12 mouse cellular contexts compared by ENCODE assay signal in genomic region chr16:72444428-72445135, GRCm38 (mm10).
DNase-seq lines count a peak whose midpoint lies in the region; ATAC-seq lines count a peak whose summit lies in the region.
"Had no signal": no experiment of that assay in that cellular context is flagged by ENCODE, and none has a peak within 500 bp of the region (broad histone marks: within the 10 kb centered on the region; RNA-seq: fewer than 3 reads in every experiment).

No protein-coding gene starts in this region.

- no peaks in the 10 kb centered on the region for H3K9me3 ChIP-seq in heart, embryonic 13.5 days
- no peaks in the 10 kb centered on the region for H3K9me3 ChIP-seq in lung, embryonic 16.5 days (ENCODE audit: control insufficient read depth, low read length)
- no peaks in the 10 kb centered on the region for H3K9me3 ChIP-seq in limb, embryonic 15.5 days
- H3K9me3 ChIP-seq in stomach, embryonic 16.5 days (replicated peaks; ENCODE audit: control insufficient read depth, low read length) = no peaks in the 10 kb centered on the region

- no peaks in the 10 kb centered on the region for H3K4me1 ChIP-seq in heart, embryonic 13.5 days
- no peaks in the 10 kb centered on the region; the same call in 1 of the 2 replicates for H3K4me1 ChIP-seq in lung, embryonic 16.5 days (replicated peaks; ENCODE audit: control insufficient read depth, insufficient read depth, low read length)
- no peaks in the 10 kb centered on the region; the same call in 1 of the 2 replicates for H3K4me1 ChIP-seq in limb, embryonic 15.5 days
- no peaks in the 10 kb centered on the region for H3K4me1 ChIP-seq in stomach, embryonic 16.5 days (ENCODE audit: control insufficient read depth, insufficient read depth, low read length)

- DNase-seq in heart, adult 11 months = no peak
- no peak for DNase-seq in lung, postnatal 25 days (ENCODE audit: low spot score)
- no peak for DNase-seq in spleen, postnatal 36 days (ENCODE audit: low spot score in 2 of 2)
- no peak for DNase-seq in left cerebral cortex, postnatal 36 days (ENCODE audit: low spot score in 2 of 2)
- DNase-seq: heart, postnatal 4 days; kidney, postnatal 36 days had no signal

- no peak overlapping the region for H3K27ac ChIP-seq in heart, embryonic 13.5 days (replicated peaks)
- peak overlapping the region; percentile 82 for H3K27ac ChIP-seq in lung, embryonic 16.5 days (ENCODE audit: low read length)
- no peak overlapping the region for H3K27ac ChIP-seq in limb, embryonic 15.5 days
- H3K27ac ChIP-seq in stomach, embryonic 16.5 days (ENCODE audit: low read length) = no peak overlapping the region

- intact Hi-C loops in left cerebral cortex, postnatal 36 days (cut with DNase I) = no loop called here

- no peak for ATAC-seq in heart, embryonic 13.5 days (ENCODE audit: extremely low read depth, insufficient number of reproducible peaks, low FRiP score, low TSS enrichment)
- ATAC-seq in lung, embryonic 16.5 days (ENCODE audit: low read depth) = peak; percentile 89
- no peak for ATAC-seq in limb, embryonic 15.5 days (ENCODE audit: insufficient number of reproducible peaks, low FRiP score, low TSS enrichment, low read depth)
- ATAC-seq in stomach, embryonic 16.5 days (ENCODE audit: insufficient read depth, low FRiP score) = no peak

- H3K36me3 ChIP-seq in heart, embryonic 13.5 days = no peaks in the 10 kb centered on the region
- H3K36me3 ChIP-seq in lung, embryonic 16.5 days (ENCODE audit: control insufficient read depth, insufficient read depth, low read length) = no peaks in the 10 kb centered on the region
- H3K36me3 ChIP-seq in limb, embryonic 15.5 days = no peaks in the 10 kb centered on the region
- no peaks in the 10 kb centered on the region for H3K36me3 ChIP-seq in stomach, embryonic 16.5 days (ENCODE audit: control insufficient read depth, insufficient read depth, low read length)
- H3K36me3 ChIP-seq: G1E had no signal

- H3K4me2 ChIP-seq in heart, embryonic 13.5 days = 0 out of 2 replicates have a peak overlapping the region, but pooled peaks have one; percentile 11
- H3K4me2 ChIP-seq in lung, embryonic 16.5 days (ENCODE audit: low read depth, low read length) = peak overlapping the region; percentile 45
- peak overlapping the region; percentile 19; the same call in 1 of the 2 replicates for H3K4me2 ChIP-seq in limb, embryonic 15.5 days
- H3K4me2 ChIP-seq in stomach, embryonic 16.5 days (ENCODE audit: low read depth, low read length) = peak overlapping the region; percentile 33

- no peaks in the 10 kb centered on the region for H3K27me3 ChIP-seq in heart, embryonic 13.5 days (replicated peaks)
- H3K27me3 ChIP-seq in lung, embryonic 16.5 days (ENCODE audit: control insufficient read depth, insufficient read depth, low read depth, low read length) = no peaks in the 10 kb centered on the region
- H3K27me3 ChIP-seq in limb, embryonic 15.5 days = no peaks in the 10 kb centered on the region
- no peaks in the 10 kb centered on the region for H3K27me3 ChIP-seq in stomach, embryonic 16.5 days (ENCODE audit: control insufficient read depth, insufficient read depth, low read length)

- 74% methylated on average over 18 of the region's 18 CpGs for whole genome bisulfite sequencing in heart, embryonic 13.5 days
- 35% methylated on average over 18 of the region's 18 CpGs for WGBS in lung, embryonic 16.5 days
- WGBS in limb, embryonic 15.5 days = 52% methylated on average over 18 of the region's 18 CpGs
- 50% methylated on average over 18 of the region's 18 CpGs for WGBS in stomach, embryonic 16.5 days

- H3K4me3 ChIP-seq in heart, embryonic 13.5 days = no peak overlapping the region
- peak overlapping the region; percentile 31 for H3K4me3 ChIP-seq in lung, embryonic 16.5 days (ENCODE audit: low read length)
- no peak overlapping the region for H3K4me3 ChIP-seq in limb, embryonic 15.5 days
- H3K4me3 ChIP-seq in stomach, embryonic 16.5 days (replicated peaks; ENCODE audit: low read length) = peak overlapping the region; percentile 18
- H3K4me3 ChIP-seq: myocyte had no signal

- H3K9ac ChIP-seq in heart, embryonic 13.5 days = no peak overlapping the region
- H3K9ac ChIP-seq in lung, embryonic 16.5 days (ENCODE audit: low read length) = peak overlapping the region; percentile 34; the same call in 1 of the 2 replicates
- no peak overlapping the region for H3K9ac ChIP-seq in limb, embryonic 15.5 days
- H3K9ac ChIP-seq in stomach, embryonic 16.5 days (ENCODE audit: low read length) = no peak overlapping the region

Comparison
In these comparisons a context has a peak if more than half of its experiments do, and no peak if none do; other contexts are left out.
1. H3K4me3 ChIP-seq: peak in lung, embryonic 16.5 days (single experiment) and stomach, embryonic 16.5 days (single experiment); none in heart, embryonic 13.5 days (single experiment) and limb, embryonic 15.5 days (single experiment).
2. Peak in every context shown above with its lines, with median percentiles within 50 percentile points of each other: H3K4me2 ChIP-seq.